Mouse (Mus musculus) cerebellum, adult 18-20 months (tissue): ENCODE measurements at regions not wholly inside any gene's neighbourhood (a gene's known extent, or its start where the extent isn't known, plus 50 kb on each side); places are given as distances from the start of the nearest gene placed in this dataset.
A peak's percentile ranks its signal among the peaks of the same experiment; 100 is the strongest.
"Not testable (repeated sequence)": the region's sequence is repeated elsewhere in the genome, so short reads cannot be mapped to it uniquely, and the experiment has no call there.

Source experiments
- DNase-seq, 2 experiments: peaks; one replicate each; pipeline ENCODE4 v3.0.0; 2021

DNA sequence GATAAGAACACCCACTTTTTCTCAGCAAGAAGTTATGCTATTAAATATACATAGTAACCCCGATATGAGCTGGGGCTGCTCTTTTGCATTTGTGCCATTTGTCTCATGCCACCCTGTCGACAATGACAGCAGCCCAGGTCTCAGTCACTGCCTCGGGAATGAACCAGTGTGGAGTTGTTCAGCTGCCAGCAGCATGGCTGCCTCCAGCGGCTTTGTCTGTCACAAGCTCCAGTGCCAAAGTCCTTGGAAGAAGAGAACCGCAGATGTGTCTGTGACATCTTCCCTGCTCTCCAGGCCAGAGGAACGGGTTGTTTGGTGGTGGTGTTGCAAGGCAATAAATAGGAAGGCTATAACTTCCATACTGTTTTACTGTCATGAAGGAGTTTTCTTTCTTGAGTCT lies 130.7 kb downstream of the Cep170 start:
- DNase-seq, result peak; percentile 10 to 14

DNA sequence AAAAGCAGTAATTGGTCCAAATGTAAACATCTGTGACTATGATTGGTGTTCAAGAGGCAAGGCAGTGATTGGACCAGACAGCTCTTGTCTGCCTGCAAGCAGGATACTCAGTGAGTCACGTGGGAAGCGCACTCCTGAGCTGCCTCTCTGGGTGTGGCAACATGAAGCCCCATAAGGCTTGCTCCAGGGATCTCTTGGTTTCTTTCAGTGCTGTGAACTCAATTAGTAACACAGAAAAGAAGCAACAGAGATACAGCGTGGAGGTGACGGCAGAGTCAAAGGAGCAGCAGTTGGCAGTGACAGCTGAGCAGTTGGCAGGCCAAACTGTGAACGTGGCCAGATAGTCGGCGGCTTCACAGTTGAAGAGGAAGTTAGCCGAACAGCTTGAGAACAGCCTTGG lies 131.9 kb downstream of the Cep170 start:
- peak; percentile 73 to 78 for DNase-seq

DNA sequence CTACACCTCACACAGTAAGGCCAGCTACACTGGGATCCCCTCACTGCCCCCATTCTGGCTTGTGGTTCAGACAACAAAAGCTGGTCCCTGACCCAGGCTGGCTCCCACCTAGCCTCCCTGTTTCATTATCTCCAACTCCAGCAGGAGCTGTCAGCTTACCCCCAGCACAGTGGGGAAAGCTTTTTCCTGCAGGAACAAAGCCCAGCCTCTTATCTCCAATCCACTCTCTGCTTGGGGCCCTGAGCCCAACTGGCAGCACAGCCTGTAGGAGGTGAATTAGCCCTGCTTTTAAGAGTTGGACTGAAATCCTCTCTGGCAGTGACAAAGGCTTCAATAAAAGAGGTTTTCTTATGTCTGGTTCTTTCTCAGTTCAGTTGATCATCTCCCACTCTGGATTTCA lies 138.7 kb downstream of the Cep170 start:
- no peak for DNase-seq

- DNase-seq, result no peak
Observed at GRCm38 (mm10) chr1:176671081-176671480, 142.8 kb downstream of the Cep170 start.

DNA sequence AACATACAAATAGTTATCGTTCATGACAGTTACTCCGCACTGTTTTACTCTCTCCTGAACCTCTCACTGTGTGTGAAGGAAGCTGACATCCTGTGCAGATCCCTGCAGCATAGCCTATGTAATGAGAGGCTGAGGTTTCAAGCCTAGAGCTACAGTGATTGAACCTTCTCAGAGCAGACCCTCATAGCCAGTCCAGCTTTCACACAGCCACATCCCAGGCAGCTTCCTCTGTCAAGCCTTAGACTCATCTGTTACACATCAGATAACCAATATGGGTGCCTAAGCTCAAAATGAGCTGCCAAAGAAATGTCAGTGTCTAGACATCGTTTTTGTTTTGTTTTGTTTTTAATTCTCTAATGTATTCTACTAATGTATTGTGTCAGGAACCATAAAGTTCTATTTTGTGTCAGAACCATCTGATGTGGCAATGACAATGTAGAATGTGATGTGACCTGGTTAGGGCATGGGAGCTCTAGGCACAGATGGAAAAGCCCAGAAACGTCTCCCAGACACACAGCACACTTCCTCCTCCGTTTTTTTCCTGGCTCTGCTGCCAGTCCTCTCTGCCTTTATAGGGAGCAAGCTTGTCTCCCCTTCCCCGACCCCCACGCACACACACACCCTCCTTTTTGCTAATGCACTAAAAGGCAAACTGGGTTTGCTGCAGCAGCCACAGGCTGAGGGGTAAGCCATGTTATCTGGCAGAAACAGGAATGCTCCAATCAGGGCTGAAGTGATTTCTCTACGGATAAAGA lies 146.1 kb downstream of the Cep170 start:
- no peak for DNase-seq

GRCm38 (mm10) chr1:176660286-176660685 lies 153.6 kb downstream of the Cep170 start:
- no peak for DNase-seq

DNA sequence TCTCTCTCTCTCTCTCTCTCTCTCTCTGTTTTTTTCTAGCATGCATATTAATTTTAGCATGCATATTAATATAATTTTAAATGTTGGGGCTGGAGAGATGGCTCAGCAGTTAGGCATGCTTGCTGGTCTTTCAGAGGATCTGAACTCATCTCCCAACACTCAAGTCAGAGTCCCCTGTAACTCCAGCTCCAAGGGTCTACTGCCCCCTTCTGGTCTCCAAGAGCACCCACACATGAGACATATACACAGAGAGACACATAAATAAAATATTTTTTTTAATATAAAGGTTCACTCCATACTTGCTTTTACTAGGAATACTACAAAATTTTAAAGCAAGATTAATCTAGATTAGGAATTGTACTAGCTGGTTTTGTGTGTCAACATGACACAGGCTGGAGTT lies 155.2 kb downstream of the Cep170 start:
- DNase-seq, result no peak

DNA sequence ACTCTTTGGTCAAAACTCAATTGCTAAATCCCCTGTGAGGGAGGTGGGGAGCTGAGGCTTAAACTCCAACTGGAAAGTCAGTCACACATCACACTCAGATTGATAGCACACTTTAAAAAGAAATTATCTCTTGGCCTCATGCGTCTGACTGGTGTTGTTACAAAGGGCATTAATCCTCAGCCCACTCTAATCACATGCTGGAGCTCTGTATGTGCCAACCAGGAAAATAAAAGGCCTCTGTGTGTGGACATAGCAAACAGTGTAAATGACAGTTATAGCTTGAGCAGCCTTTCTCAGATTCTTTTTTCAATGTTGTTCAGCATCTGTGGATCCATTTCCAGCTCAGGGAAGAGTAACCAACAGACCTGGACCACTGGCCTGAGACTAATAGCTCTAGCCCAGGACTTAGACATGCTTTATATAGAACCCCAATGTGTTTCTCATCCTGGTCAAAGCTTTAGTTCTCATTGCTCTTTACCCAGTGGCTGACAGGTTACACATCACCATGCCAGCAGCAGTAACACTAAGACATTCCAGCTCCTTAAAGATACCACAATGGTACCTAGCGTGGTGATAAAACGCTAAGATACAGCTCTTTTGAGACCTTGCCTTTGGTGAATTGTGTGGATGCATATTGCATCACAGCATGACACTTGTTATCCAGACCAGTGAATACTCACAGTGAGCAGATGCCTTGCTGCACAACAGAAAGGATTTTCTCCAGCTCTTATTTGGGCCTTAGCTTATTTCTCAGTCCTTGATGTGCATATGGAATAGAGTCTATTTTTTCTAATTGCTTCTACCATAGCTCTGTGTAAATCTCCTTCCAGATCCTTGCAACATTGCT lies 158.2 kb downstream of the Cep170 start:
- DNase-seq, result peak; percentile 37 to 49

DNA sequence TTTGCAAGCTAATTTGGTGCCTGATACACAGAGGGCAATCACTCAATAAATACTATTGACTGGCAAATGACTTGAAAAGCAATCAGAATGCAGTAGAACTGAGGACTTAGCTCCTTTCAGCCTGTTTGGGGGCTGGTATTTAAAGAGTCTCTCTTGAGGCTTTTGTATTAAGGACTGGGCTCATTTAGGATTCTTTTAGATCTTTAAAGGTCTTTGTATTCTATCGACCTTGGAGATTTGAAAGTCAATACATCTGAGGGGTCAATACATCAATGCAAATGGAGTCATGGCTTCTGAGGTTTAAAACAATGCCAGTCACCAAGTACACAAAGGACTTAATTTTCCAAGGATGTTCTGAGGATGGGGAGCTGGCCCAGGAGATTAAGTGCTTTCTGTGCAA lies 169.6 kb downstream of the Cep170 start:
- DNase-seq, result no peak

DNA sequence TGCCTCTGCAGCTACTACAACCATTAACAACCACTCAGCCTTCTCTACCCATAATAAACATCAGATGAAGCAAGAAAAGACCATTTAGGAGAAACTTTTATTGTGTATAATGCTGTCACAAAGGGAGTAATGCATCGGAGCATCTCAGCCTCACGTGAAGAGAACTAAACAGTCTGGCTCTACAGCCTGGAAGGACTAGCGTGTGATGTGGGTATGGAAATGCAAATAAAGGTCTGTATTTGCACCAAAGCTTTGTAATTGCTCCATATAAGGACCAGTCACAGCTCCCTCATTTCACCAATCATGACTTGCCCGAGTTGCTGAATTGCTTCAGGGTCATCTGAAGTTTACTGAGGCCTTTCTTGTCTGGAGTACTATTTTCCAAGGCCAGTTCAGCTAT lies 190.7 kb downstream of the Cep170 start:
- DNase-seq, result no peak

GRCm38 (mm10) chr1:176622213-176622612 lies 191.7 kb downstream of the Cep170 start:
- DNase-seq, result no peak

GRCm38 (mm10) chr1:176621285-176621684 lies 192.6 kb downstream of the Cep170 start:
- DNase-seq, result no peak

DNA sequence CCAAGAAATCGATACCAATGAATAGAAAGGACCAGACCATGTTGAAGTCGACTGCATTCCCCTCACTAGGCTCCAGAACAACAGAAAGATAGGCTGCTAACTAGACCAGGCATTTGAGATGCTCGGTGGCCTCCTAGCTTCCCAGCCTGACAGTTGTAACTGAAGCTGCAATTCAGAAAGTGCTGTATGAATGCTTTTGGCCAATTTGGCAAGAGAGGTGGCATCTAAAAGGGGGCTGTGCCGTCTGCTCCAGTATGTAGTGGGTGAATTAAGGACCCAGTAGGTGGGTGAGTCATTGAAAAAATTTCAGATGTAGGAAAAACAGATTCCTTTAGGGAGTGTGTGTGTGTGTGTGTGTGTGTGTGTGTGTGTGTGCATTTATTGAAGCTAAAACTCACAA lies 195.0 kb downstream of the Cep170 start:
- no peak for DNase-seq

- no peak for DNase-seq
Observed at GRCm38 (mm10) chr1:176615673-176616072, 198.2 kb downstream of the Cep170 start.

DNA sequence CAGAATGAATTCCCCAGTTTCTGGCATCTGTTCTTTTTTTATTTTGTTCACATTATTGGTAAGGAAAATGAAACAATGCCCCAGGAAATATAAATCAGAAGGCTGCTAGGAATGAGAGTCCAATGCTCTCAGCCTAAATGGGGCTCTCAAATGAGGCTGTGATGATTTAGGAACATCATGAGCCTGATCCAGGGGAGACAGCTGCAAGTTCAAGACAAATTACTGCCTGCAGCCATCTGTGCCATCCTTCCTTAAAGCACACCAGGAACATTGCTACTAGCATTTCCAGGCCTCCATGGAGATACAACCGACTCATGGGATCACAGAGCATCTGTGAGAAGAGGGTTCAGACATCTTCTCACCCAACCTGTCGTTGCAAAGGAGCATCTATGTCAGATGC lies 219.6 kb downstream of the Cep170 start:
- no peak for DNase-seq

GRCm38 (mm10) chr1:176588144-176588543 lies 225.7 kb downstream of the Cep170 start:
- no peak for DNase-seq

- DNase-seq, result no peak
Observed at GRCm38 (mm10) chr1:176573703-176574102, 240.2 kb downstream of the Cep170 start.

- DNase-seq, result no peak
Observed at GRCm38 (mm10) chr1:176558457-176559415, 255.1 kb downstream of the Cep170 start.

- DNase-seq, result no peak
Observed at GRCm38 (mm10) chr1:176534417-176534816, 259.3 kb upstream of the Pld5 start.

DNA sequence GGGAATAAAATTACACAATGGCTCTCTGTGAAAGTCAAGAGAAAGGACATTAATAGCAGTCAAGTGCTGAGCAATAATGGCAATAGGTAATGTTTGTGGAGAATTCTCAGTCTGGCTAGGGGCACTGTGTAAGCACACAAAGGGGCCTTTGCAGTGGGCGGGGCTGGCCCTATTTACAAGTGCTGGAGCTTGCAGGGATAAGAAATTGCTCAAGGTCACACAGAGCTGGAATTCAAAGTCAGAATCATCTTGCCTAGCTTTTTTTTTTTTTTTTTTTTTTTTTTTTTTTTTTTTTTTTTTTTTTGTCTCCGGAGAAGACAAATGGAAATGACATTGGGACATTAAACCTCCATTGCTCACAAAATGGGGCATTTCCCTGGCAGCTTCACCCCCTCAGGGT lies 253.9 kb upstream of the Pld5 start:
- DNase-seq, result no peak

DNA sequence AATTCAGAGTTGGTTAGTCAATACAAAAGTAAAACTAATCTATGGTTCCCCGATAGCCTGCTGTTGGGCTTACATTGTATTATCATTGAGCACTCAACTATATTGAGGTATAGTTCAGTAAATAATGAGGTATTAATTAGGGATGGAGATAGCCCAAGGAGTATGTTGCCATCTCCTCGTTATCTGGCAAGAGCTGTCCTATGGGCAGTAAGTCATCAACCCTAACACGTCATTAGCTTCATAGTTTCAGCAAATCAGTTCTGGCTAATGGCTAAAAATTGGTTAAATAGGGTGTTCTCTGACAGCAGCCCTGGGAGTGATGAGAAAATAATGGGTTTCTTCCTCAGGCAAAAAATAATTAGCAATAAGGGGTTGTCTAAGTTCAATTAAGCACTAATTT lies 236.4 kb upstream of the Pld5 start:
- DNase-seq, result no peak

DNA sequence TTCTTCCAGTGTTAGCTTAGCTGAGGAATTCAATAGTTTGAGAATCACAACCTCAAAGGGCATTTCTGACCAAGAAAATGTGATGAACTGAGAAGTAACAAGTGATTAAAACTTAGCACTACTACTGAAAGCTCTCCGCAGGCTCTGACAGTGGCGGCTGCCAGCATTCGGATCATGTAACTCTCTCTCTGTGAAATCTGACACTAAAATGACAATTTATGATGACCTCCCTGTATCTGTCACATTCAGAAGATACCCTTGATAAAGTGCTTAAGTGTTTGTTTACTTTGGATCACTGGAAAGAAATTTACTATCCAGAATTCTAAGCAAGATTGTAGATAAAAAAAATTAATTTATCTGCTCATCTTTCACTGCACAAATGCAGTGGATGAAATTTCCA lies 230.3 kb upstream of the Pld5 start:
- DNase-seq, result no peak

DNA sequence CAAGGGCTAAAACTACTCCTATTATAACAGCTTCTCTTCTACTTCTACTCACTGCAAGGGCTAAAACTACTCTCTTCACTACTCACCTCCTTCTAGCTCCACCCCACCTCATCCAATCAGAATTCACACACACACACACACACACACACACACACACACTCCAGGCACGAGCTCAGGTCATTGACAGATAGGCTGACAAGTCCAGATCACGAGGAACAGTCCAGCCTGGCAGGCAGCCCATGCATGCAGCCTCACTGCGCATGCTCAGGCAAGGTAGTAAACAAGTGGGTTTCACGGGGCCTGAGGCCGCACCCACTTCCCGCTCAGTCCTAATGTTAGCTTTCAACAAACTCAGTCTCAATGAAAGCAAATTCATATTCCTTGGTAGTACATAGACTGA lies 229.6 kb upstream of the Pld5 start:
- DNase-seq, result not testable (repeated sequence)
